Mouse (Mus musculus) heart, adult 9 months (tissue): ENCODE measurements at regions not wholly inside any gene's neighbourhood (a gene's known extent, or its start where the extent isn't known, plus 50 kb on each side); places are given as distances from the start of the nearest gene placed in this dataset.

Experiments used
- DNase-seq, 2 experiments: peaks; one replicate each; pipeline ENCODE4 v3.0.0; 2022; ENCODE audit warnings: low spot score in 2 of 2

DNA sequence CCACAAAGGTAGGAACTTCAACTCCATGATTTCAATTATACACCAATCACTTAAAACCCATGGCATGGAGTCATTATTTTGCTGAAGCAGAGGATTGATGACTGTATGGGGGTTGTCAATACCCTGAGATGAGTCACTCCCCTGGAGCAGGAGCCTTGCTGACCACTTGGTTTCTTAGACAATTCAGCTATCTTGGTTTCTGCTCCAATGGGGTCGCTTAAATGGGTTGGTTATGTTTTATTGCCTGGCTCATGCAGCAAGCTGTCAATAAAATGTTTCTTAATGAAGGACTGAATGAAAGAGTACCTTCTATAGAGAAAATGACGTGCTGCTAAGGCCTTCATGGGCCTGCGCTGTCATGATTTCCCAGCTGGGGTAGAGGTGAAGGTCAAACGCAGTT, 110.0 kb upstream of the Prickle1 start:
- DNase-seq = no peak

DNA sequence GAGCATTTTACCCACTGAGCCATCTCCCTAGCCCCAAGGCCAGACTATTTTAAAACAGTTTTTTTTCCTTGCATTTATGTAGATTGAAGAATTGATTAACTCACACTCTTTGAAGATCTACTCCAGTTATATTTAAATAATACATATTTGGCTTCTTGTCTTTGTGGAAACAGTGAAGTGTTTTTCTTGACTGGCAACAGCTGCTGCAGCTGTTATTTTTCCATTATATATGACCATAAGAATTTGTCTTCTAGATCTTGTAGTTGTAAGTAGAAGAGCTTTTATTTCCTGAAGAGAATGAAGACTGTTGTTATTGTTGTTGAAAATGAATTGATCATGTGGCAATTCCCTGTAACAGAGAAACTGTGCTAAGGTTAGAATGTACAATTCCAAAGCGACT, 109.4 kb upstream of the Prickle1 start:
- DNase-seq = no peak

DNA sequence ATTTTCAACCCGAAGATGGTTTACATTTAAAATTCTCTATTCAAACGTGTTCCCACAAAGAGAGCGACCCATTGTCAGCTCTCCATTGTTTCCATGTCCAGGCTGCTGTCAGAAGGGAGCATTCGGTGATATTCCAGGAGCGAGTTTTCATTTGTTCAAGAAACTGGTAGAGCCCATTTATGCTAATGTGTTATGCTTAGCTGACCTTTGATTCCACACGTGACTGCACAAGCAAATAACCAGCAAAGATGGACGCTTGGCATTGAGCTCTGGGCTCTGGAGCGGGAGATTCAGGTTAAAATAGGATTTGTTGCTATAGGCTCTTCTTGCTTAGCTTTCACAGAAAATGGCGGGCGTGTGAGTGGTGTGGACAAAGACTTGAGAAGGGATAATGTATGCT, 105.3 kb upstream of the Prickle1 start:
- DNase-seq = no peak

DNA sequence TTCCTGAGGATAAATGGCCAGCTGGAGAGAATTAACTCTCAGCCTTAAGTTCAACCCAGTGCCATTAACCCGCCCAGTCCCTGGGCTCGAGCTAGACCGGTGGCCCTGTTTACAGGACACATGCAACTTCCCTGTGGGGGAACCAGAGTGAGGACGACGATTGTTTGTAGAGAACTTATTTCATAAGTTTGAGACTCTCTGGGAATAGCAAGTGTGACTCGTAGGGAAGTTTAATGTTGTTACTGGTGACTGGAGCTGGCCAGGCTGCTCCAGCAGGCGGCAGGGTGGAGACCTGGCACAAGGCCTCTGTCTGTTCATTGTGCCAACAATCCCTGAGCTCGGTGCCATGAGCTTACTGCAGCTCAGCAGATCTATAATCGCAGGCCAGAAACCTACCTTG, 104.3 kb upstream of the Prickle1 start:
- peak in 1 of 2 experiments; percentile 39 for DNase-seq

DNA sequence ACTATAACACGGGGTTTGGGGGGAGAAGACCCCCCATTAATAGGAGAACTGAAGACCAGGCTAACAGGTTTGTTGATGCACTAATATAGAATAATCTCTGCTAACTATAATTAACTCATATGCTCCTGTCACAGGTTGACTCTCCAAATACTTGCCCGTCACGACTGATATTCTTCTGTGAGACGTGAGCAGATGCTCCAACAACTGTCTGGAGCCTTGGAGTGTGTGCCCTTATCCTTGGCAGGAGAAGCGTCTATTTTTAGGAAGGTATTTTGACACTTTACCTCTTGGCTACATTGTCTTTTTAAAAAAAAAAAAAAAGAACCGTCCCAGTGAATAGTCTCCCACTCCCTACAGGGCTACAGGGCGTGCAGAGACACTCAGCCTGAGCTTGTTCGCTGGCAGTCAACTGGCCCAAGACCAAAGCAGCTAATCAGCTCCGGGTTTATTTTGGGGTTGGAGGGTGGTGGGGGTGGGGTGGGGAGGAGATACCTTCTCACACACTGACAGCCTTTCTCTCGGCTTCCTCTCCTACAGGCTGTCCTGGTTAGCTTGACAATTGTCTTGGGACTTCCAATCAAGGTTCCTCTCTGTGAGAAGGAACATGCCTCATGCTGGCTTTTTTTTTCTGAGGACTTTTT, 102.6 kb upstream of the Prickle1 start:
- DNase-seq = peak; percentile 44 to 64

DNA sequence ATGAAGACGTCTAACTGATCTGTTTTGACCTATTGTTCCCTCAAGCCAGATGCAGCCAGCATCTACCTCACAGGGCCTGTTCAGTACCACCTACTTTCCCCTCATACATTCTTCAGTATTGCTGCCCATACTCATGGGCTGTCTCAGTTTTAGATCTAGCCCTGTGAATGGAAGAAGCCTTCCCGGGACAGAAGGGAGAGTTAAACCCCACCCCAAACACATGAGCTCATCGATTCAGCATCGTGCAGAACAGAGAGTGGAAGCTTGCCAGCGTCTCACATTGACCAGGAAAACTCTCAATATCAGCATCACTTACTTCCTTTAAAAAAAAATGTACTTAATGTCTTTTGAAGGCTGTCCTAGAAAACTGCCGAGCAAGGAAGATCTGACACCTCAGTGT, 95.0 kb upstream of the Prickle1 start:
- no peak for DNase-seq

DNA sequence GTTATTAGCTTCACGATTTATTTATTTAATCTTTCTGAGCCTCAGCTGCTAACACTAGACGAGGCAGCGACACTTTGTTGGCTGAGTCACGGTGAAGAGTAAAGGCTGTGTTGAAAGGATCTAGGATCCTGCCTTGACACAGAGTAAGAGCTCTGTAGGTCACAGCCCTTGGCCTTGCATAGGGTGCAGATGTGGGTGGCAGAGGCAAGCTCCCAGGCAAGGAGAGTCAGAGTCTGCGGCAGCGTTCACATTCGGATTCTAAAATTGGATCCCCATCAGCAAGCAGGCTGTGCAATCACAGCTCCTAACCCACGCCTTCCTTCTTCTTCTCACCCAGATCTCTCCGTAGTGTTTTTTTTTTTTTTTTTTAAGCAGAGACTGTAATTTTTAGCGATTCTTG, 94.3 kb upstream of the Prickle1 start:
- DNase-seq = no peak

DNA sequence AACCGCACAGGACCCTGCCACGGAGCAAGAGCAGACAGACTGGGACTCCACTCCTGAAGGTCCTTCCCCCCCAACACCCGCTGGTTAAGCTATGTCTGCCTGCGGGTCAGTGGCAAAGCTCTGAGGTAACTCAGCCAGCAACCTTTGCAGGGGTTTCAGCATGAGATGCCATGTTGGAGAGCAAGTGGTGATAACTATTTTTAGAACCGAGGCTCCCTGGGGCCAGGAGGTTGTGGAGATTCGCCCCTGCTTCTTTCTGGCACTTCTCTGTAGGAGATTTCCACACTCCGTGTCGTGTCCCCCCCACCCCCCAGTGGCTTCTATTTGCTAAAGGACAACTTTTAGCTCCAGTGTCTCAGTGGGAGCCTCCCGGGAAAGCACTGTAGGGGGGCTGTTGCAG, 90.7 kb upstream of the Prickle1 start:
- no peak for DNase-seq

DNA sequence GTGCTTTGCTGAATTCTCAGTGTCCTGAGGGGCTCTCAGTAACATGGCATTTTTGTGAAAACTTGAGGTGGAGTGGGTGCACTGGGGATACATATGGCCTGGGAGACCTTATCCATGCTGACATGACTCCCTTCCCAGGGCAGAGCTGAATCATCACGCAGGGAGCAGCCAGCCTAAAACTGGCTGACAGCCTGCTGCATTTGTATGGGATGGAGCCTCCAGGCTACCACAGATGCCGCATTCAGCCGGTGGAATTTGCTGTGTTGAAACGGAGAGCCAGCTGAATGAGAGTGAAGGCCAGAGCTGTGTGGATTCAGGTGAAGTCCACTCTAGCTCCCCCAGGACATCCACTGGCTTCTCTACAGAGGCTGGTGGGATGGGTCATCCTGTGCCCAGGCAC, 85.9 kb upstream of the Prickle1 start:
- DNase-seq = no peak

DNA sequence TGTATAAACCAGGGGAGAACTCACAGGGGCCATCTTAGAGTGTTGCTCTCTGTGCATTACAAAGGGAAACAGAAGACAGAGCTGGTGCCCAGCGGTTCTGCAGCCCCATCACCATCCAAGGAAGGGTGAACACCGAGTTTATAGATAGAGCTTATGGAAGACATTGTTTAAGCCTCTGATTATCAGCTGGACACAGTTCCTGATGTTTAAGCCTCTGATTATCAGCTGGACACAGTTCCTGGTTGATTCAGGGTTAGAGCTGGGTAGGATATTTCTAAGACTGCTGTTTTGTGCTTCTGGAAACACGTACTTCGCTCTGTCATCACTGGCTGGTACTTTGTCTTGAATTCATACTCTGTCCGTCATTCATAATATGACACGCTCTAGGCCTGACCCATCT, 79.9 kb upstream of the Prickle1 start:
- no peak for DNase-seq

DNA sequence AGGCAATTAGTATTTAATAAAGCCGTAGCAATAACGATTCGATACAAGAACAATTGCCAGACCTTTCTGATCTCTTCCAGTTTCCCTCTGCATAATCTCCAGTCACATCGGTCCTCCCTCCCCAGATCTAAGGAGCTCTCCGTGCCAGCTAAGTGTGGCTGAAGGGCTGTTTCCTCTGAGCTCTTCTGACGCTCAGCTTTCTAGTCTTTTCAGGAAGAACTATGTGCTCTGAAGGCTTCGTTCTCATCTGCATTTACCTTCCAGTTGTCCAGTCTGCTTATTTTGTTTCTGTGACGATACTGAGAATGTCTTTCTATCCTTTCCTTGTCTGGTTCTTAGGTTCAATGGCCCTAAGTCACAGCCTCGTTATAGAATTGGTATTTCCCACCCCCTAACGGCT, 78.3 kb upstream of the Prickle1 start:
- DNase-seq = no peak

DNA sequence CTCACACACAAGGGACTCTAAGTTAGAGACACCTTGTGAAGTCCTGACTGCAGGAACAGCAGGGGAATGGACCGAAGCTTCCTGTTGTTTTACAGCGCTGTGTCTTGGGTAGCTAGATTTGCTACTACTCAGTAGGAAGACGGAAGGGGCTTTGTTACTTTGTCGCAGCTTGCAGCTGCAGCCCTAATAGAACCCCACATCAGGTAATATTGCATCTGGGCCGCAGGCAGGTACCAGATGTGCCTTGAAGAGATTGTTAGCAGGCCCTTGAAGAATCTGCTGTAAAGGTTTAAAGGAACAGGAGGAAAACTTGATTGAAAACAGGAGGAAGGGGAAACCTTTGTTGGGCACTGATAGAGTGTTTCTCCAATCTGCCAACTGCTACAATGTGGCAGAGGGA, 68.2 kb upstream of the Prickle1 start:
- no peak for DNase-seq

DNA sequence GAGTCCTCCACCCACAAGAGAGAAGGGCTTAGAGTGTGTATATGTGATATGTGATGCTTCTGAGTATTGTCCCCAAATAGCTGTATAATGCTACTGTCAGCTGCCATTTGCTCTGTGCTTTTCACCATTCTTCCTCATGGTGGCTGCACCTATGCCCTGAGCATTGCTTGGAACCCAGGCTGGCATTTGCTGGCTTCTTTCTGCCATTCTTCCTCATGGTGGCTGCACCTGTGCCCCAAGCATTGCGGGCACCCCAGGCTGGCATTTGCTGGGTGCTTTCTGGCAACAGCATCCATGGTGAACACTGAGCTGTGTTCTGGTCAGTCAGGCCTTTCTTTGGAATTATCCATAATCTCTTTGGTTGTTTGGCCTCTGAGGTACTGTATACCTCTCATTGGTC, 66.9 kb upstream of the Prickle1 start:
- DNase-seq = no peak

DNA sequence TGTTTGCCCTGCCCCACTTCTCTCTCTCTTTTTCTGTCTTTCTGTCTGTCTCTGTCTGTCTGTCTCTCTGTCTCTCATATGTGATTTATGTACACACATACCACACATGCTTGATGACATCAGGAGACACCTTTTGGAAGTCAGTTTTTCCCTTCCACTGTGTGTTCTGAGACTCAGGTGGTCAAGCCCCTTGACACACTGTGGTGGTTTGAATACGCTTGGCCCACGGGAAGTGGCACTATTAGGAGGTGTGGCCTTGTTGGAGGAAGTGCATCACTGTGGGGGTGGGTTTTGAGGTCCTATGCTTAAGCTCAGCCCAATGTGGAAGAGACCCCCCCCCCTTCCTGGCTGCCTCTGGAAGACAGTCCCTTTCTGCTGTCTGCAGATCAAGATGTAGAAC, 66.1 kb upstream of the Prickle1 start:
- DNase-seq = no peak

DNA sequence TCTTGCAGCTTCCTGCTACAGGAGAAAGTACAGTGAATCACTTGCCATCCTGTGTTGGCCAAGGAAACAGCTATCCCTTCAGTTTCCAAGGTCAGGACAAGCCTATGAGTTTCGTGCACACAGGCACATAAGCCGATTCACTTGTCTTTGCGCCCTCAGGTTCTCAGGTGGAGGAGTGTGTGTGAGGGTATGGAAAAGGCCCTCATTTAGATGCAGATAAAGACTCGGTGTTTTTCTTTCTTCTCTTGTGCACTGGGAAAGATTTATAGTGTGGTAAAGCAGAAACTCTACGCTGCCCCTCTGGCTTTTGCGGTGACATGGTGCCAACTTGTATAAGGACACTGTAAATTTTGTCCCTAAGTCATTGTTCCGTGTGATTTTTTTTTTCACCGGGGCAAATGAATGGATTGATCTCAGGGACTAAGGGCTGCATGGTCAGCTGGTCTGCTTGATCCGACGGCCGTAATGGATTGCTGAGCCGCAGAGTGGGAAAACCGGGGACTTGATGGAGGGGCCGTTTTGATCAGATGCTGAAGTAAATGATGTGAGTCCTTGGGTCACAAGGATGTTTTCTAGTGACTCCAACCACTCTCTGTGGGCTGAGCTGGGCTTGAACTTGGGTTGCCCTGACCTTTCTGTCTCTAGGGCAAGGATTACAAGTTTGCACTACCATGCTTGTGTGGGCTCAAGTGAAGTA, 65.4 kb upstream of the Prickle1 start:
- no peak for DNase-seq

DNA sequence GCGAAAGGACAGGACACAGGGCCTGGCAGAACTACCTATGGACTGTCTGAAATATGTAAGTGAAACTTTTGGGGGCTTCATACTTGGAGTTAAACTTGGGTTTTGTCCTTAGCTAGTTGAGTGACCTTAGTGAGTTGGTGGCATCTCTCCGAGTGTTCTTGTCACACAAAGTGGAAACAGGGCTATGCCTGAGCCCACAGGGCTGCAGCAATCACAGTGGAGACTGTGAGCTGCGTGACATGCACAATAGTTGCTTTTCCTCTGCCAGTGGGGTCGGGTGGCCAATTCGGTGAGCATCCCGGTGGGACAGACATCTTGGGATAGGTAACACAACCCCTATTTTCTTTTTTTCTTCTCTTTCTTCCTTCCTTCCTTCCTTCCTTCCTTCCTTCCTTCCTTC, 61.5 kb upstream of the Prickle1 start:
- DNase-seq = no peak

DNA sequence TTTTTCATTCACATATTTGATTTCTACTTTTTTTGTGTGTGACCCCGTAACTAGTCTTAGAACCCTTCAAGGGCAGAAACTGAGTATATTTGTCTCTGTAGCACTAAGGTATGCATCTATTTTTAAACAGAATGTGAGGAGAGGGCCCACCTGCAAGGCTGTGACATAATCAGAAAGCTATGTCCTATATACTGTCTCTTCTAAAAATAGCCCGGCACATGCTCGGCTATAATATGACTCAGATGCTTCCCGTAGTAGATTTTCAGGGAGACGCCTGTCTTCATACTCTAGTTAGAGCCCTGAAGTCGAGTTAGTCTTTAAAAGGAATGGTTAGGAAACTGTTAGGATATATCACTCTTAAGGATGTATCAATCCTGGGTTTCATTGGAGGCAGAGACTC, 61.0 kb upstream of the Prickle1 start:
- no peak for DNase-seq

DNA sequence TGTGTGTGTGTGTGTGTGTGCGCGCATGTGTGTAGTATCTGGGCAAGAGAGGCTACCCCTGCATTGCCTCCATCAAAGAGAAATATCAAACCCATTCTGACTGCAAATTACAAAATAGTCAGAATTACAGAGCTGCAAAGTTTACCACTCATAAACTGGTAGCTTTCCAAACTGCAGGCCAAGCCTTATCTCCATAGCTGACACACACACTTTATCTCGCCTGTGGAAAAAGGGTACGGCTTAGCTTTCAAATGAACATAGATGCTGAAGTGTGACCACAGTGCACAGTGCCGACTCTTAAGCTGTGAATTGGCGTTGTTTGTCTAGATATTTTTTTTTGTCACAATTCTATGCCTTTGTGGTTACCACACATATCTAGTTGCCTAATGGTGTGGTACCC, 60.1 kb upstream of the Prickle1 start:
- DNase-seq = no peak

DNA sequence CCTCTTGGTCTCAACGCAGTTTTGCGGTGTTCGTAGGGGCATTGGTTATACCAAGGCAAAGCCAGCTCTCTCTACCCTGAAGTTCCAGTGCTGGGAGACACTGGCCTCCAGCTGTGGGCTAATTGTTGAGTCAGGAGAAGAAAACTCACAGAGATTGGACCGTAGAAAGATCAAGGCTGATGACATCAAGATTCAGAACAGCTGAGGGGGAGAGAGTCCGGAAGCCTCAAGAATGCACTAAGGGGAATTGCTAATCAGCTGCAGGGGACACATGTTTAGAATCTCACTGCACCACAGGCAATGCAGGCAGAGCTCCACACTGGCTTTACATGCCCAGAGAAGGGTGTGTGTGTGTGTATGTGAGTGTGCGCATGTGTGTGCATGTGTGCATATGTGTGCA, 59.6 kb upstream of the Prickle1 start:
- DNase-seq = no peak

DNA sequence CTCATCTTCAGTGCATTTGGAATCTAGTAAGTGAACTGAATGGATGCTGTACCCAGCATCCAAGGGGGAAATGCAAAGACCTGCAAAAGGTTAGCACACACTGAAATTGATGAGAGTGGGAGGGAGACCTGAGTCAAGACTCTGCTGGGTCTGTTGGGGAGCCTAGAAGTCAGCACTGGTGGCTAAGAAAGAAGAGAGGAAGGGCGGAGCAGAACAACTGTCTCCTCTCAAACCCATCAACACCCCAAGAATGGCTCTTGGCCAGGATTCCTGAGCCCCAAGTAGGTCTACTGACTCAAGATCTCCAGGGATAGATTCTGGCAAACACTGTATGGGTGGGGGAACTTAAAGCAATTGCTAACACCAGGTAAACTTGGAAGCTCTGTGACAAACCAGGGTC, 57.7 kb upstream of the Prickle1 start:
- DNase-seq = no peak

DNA sequence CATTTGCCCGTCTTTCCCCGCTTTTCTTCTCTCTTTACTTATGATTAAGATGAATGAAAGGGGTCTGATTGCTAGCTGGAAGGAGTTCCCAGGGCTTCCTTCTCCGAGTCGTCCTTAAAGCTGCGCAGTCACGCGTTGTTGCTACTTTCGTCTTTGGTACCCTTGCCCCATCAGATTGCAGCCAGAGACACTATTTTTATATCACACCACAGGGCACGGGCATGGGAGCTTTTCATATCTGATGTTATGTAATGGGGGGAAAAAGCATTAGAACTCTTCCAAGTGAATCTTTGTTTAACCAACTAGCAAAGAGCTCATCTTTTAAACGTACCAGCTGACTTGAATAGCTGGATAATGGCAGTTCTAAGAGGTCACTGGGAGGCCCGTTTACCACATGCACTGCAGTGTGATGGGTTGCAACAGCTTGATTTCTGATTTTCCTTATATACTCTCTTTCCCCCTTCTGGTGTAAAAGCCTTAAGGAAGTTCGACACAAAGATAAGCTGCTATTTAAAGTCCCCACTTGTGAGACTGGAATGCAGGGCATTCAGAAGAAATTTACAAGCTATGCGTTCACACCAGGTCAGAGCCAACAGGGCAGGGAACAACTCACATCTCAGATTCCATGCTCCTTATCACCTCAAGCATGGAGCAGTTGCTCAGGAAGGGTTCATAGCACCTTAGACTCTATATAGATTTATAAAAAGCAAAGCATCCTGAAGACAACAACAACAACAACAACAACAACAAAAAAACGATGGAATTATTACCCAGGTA, 55.5 kb upstream of the Prickle1 start:
- peak; percentile 11 to 21 for DNase-seq

DNA sequence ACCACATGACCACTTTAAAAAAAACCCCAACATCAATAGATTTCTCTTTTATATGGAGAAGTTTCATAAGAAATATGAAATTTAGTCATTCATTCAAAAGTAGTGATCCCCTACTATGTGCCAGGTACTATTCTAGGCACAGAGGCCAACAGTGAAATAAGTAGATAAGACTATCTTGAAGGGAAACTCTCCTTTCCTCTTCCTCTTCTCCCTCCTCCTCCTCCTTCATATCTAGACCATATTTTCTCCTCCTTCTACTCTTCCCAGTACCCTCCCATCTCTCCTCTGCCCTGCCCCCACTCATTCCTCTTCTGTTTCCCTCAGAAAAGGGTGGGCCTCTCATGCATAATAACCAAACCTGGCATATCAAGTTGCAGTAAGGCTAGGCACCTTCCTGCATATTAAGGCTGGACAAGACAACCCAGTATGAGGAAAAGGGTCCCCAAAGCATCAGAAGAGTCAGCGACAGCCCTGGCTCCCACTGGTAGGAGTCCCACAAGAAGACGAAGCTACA, 54.4 kb upstream of the Prickle1 start:
- no peak for DNase-seq

DNA sequence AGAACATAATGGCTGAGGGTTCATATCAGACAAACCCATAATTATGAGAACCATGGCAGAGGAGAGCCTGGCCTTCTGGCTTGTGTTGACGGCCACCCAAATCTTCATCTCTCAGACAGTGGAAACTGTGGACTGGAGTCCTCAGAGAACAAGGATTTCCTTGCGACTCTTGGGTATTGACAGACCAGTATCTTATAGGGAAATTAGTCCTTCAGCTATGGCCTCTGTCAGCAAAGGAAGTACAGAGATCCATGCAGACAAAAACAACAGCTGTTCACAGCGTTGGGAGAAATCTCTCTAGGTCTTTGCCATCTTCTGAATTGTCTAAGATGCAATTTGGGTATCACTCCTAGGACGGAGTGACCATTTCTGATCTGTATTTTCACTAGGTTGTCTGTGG, 53.0 kb upstream of the Prickle1 start:
- no peak for DNase-seq
